Mouse (Mus musculus): ENCODE data around the gene Epo.
A peak's percentile ranks its signal among the peaks of the same experiment; 100 is the strongest.

Epo gene

GRCm38 (mm10) chr5:137533117-137533827, at the start of gene Epo, which contains the start of gene Gnb2:
Gene Epo (minus strand): TSS chr5:137533242.
Gene Gnb2 (minus strand): TSS chr5:137533510.
- peak; percentile 100 for DNase-seq

GRCm38 (mm10) chr5:137582702-137583101, 49.7 kb upstream of the Epo start:
- no peak for DNase-seq

DNA sequence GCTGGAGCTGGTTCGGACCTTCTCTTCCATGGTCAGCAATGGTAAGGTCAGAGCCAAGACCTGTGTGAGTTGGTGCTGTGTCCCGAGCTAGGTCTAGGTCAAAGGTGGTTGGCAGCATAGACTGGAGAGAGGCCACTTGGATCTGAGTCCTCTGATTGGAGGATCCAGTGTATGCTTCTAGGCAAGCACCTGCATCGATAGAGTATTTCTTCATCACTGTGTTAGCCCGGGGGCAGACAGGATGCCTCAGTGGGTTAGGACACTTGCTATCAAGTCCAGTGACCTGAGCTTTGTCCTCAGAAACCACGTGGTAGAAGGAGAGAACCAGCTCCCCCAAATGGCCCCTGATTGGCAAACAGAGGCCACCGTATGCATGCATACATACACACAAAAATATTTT, 47.2 kb upstream of the Epo start:
- DNase-seq, result no peak

GRCm38 (mm10) chr5:137574470-137574901, 41.4 kb upstream of the Epo start:
- DNase-seq, result peak; percentile 53

DNA sequence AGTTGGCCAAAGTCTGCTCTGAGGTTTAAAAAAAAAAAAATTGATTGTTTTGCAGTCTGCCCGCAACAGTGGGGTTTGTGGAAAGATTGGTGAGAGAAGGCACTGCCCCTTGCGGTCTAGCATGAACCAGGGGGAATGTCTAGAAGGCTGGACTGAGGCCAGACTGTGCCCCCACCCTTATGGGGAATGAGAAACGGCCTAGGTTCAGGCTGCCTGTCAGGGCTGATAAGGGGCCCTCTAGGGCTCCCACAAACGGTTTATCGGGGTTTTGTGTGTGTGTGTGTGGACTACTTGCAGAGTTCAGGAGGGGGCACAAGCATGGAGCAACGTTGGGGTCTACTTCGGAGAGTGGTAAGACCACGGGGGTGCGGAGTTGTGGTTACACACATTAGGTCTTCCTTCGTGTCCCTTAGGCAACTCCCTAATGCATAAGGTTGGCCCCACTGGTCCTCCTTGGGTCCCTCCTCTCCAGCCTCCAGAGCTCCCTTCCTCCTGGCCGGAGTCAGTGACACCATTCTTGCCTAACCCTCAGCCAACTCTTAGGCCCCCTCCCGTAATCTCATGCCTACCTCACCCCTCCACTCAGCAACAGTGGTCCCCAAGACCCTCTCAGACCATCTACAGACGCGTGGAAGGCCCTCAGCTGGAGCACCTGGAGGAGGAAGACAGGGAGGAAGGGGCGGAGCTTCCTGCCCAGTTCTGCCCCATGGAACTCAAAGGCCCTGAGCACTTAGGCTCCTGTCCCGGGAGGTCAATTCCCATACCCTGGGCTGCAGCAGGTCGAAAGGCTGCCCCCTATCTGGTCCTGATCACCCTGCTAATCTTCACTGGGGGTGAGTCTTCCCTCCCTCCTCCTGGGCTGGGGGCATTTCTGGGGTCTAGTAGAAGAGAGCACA, 37.9 kb upstream of the Epo start:
- DNase-seq, result no peak

GRCm38 (mm10) chr5:137570181-137570580, 37.1 kb upstream of the Epo start:
- no peak for DNase-seq

DNA sequence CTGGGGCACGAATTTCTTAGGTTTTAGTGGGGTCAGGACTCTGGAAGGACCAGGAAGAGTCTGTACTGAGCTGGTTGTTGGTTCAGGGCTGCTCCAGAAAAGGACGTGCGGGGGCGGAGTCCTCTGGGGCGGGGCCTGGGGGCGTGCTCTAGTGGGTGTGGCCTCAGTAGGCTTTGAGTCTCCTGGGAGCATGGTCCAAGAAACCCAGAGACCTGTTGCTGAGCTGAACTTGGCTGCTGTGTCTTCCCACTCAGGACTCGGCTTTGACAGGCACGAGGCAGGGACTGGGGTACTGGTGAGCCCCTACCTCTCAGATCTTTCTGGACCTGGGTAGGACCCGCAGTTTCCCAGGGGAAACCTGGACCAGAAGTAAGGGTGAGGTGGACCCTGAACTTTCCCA, 36.6 kb upstream of the Epo start, which contains the start of gene Tfr2:
Tfr2 (plus strand) TSS at position 176 of the 400 bp plus-strand sequence.
- peak; percentile 78 for DNase-seq

DNA sequence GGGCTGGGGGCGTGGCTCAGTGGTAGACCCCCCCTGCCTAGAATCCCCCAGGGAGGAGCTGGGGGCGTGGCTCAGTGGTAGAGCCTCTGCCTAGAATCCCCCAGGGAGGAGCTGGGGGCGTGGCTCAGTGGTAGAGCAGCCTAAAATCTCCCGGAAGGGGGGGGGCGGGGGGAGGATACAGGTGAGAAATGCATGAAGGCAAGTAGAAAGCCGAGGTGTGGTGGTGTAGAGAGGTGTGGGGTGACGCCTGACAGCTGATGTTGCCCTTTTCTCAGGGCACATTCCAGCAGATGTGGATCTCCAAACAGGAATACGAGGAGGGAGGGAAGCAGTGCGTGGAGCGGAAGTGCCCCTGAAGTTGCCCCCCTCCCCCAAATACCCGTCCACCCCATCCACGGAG, 36.0 kb upstream of the Epo start:
- DNase-seq, result no peak

GRCm38 (mm10) chr5:137568223-137568798, 35.3 kb upstream of the Epo start:
- no peak for DNase-seq

GRCm38 (mm10) chr5:137566416-137566815, 33.4 kb upstream of the Epo start:
- no peak for DNase-seq

GRCm38 (mm10) chr5:137565744-137566143, 32.7 kb upstream of the Epo start:
- no peak for DNase-seq

DNA sequence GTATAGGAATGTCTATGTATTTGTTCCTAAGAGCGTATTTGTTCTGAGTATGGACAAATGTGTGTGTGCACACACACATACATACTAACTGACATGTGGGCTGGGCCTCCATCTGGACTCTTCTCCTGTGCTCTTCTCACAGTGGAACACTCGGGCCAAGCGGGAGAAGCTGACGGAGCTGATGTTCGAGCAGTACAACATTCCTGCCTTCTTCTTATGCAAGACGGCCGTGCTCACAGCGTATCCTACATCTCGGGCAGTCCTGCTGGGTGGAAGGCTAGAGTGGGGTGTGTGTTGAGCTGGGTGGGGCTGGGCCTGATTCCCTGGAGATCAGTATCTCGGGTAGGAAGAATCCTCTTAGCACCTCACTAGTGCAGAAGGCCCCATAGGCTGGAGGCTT, 29.9 kb upstream of the Epo start:
- DNase-seq, result no peak

GRCm38 (mm10) chr5:137561556-137561955, 28.5 kb upstream of the Epo start:
- no peak for DNase-seq

GRCm38 (mm10) chr5:137553898-137554297, 20.9 kb upstream of the Epo start:
- DNase-seq, result no peak

GRCm38 (mm10) chr5:137553411-137553837, 20.4 kb upstream of the Epo start, which contains the start of gene Actl6b:
Gene Actl6b (plus strand): TSS chr5:137553517.
- DNase-seq, result peak; percentile 57

GRCm38 (mm10) chr5:137553000-137553399, 20.0 kb upstream of the Epo start:
- no peak for DNase-seq

- DNase-seq, result no peak
These were observed 18.1 kb upstream of the Epo start for GRCm38 (mm10) chr5:137551119-137551518.

GRCm38 (mm10) chr5:137549840-137550239, 16.8 kb upstream of the Epo start:
- no peak for DNase-seq

- no peak for DNase-seq
These were observed 12.6 kb upstream of the Epo start for GRCm38 (mm10) chr5:137545596-137545995.

GRCm38 (mm10) chr5:137544926-137545325, 11.9 kb upstream of the Epo start:
- no peak for DNase-seq

GRCm38 (mm10) chr5:137541768-137542540, 8.9 kb upstream of the Epo start:
- peak; percentile 60 for DNase-seq

DNA sequence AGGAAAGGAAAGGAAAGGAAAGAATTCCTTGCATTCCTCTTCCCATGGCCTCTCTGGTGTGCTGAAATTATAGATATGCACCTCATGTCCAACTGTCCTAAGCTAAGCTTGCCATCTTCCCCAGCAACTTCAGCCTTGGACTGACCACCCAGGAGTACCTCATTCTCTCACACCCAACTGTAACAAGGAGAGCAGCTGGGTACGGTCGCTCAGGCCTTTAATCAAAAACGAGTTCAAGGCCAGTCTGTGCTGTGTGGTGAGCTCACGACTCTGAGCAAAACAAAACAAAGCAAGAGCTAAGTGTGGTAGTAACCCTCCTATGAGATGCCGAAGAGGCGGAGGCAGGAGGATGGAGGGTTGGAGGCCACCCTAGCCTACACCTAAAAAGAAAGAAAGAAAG, 7.9 kb upstream of the Epo start:
- no peak for DNase-seq
